In the genomic region with DNA sequence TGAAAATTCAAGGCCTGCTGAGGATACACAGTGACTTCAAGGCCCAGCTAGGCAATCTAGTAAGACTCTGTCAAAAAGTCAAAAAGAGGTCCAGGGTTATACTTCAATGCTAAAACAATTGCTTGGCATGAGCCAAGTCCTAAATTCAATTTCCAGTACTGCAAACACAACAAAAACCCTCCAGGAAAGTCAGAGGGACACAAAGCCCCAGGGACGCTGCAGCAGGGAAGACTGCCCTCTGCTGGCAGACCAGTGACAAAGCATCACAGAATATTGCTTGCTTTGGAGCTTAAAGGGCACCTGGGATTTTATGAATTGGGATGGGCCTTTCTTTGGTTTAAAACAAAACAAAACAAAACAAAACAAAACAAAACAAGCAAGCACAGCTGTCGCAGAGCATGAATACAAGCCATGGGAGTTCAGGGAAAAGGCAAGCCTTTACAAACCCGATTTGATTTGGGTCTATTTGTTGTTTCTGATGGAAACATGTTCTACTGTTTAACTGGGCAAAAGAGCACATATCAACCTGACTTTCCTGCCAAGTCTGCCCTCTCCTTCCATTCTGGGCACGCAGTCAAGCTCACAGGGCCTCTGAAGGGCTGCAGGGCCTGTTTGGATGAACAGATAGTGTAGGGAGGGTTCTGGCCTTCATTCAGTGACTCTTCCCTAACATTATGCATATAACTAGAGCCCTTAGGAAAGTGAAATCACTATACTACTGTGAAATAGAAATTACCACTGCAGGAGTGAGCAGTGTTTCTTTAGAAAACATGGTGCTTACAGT, we compare ENCODE assay signal across 10 mouse cellular contexts. TPM values are rescaled to one million over a fixed set of nuclear protein-coding genes. Genes with fewer than 3 reads are reported as not detected.
DNase-seq lines count a peak whose midpoint lies in the region; ATAC-seq lines count a peak whose summit lies in the region.
"Had no signal": no experiment of that assay in that cellular context is flagged by ENCODE, and none has a peak within 500 bp of the region (broad histone marks: within the 10 kb centered on the region; RNA-seq: fewer than 3 reads in every experiment).

No protein-coding gene starts in this region.

- peak; percentile 4 for DNase-seq in hindbrain, embryonic 10.5 days (ENCODE audit: low spot score)
- DNase-seq in urinary bladder, adult 18-20 months (ENCODE audit: low spot score in 2 of 2), result peak; percentile 5
- no peak for DNase-seq in urinary bladder, postnatal 10 days (ENCODE audit: low spot score)
- DNase-seq in cerebellum, postnatal 14 days, result peak; percentile 36 to 48
- DNase-seq in heart, postnatal 4 days, result peak; percentile 49
- peak; percentile 3 for DNase-seq in retina, postnatal 7 days (ENCODE audit: low read depth, low spot score)

- H3K27ac ChIP-seq in hindbrain, embryonic 10.5 days, result no peak overlapping the region
- no peak overlapping the region for H3K27ac ChIP-seq in hindbrain, embryonic 12.5 days
- H3K27ac ChIP-seq: embryonic facial prominence, embryonic 13.5 days; limb, embryonic 12.5 days had no signal

- no peak for ATAC-seq in hindbrain, embryonic 12.5 days (ENCODE audit: low FRiP score)
- ATAC-seq in monocyte, adult 5-6 weeks (replicated peaks; ENCODE audit: insufficient number of reproducible peaks, low FRiP score, low TSS enrichment, poor library complexity, severe bottlenecking), result no peak

- no peak overlapping the region for H3K9ac ChIP-seq in hindbrain, embryonic 12.5 days
- H3K9ac ChIP-seq: embryonic facial prominence, embryonic 13.5 days; limb, embryonic 12.5 days had no signal

- no peak overlapping the region for H3K4me2 ChIP-seq in hindbrain, embryonic 12.5 days (replicated peaks)
- H3K4me2 ChIP-seq: embryonic facial prominence, embryonic 13.5 days; limb, embryonic 12.5 days had no signal

- no peaks in the 10 kb centered on the region for H3K9me3 ChIP-seq in hindbrain, embryonic 10.5 days
- H3K9me3 ChIP-seq in hindbrain, embryonic 12.5 days (replicated peaks), result no peaks in the 10 kb centered on the region
- H3K9me3 ChIP-seq: embryonic facial prominence, embryonic 13.5 days; limb, embryonic 12.5 days had no signal

- no peaks in the 10 kb centered on the region for H3K4me1 ChIP-seq in hindbrain, embryonic 10.5 days (replicated peaks)
- H3K4me1 ChIP-seq in hindbrain, embryonic 12.5 days, result no peaks in the 10 kb centered on the region
- H3K4me1 ChIP-seq: embryonic facial prominence, embryonic 13.5 days; limb, embryonic 12.5 days had no signal

- 41% methylated on average over 4 of the region's 4 CpGs for WGBS in hindbrain, embryonic 10.5 days
- WGBS in hindbrain, embryonic 12.5 days, result 41% methylated on average over 4 of the region's 4 CpGs

- H3K4me3 ChIP-seq in hindbrain, embryonic 10.5 days, result no peak overlapping the region
- no peak overlapping the region for H3K4me3 ChIP-seq in hindbrain, embryonic 12.5 days
- H3K4me3 ChIP-seq: embryonic facial prominence, embryonic 13.5 days; limb, embryonic 12.5 days had no signal

- peaks cover 36% of the 10 kb centered on the region for H3K36me3 ChIP-seq in hindbrain, embryonic 10.5 days
- peaks cover 7% of the 10 kb centered on the region; the same call in 1 of the 2 replicates for H3K36me3 ChIP-seq in hindbrain, embryonic 12.5 days

- H3K27me3 ChIP-seq in hindbrain, embryonic 10.5 days (ENCODE audit: insufficient read depth, poor library complexity, severe bottlenecking), result 0 out of 2 replicates have a peak, but pooled peaks cover 4% of the 10 kb centered on the region
- H3K27me3 ChIP-seq in hindbrain, embryonic 12.5 days, result no peaks in the 10 kb centered on the region

RNA-seq across cellular contexts. Expression of a gene that starts 16.3 kb away (rescaled TPM):
- polyA plus RNA-seq in hindbrain, embryonic 10.5 days (2016; fragmentation: Nextera tagmentation; extraction: Ambion mirVana), result 22.0 and 25.7 TPM in 2 replicates
- polyA plus RNA-seq in hindbrain, embryonic 12.5 days (2016; fragmentation: Nextera tagmentation; extraction: Ambion mirVana), result 39.0 and 43.0 TPM in 2 replicates
- 10 to 100 TPM; 34.6 to 34.8 TPM for total RNA-seq in heart, postnatal 4 days (2021)
- total RNA-seq in monocyte, adult 5-6 weeks (2017), result 116 to 144 TPM (median 135 TPM) in 3 replicates

RNA-seq across cellular contexts. Expression of a gene that starts 29.1 kb away (rescaled TPM):
- polyA plus RNA-seq in hindbrain, embryonic 10.5 days (2016; fragmentation: Nextera tagmentation; extraction: Ambion mirVana), result 60.0 and 67.8 TPM in 2 replicates
- polyA plus RNA-seq in hindbrain, embryonic 12.5 days (2016; fragmentation: Nextera tagmentation; extraction: Ambion mirVana), result 95.1 and 96.2 TPM in 2 replicates
- total RNA-seq in heart, postnatal 4 days (2021), result 10 to 100 TPM; 32.6 to 35.6 TPM
- 94.2 to 133 TPM (median 113 TPM) in 3 replicates for total RNA-seq in monocyte, adult 5-6 weeks (2017)

RNA-seq across cellular contexts. Expression of a gene that starts 42.7 kb away (rescaled TPM):
- 11.2 and 14.2 TPM in 2 replicates for polyA plus RNA-seq in hindbrain, embryonic 10.5 days (2016; fragmentation: Nextera tagmentation; extraction: Ambion mirVana)
- polyA plus RNA-seq in hindbrain, embryonic 12.5 days (2016; fragmentation: Nextera tagmentation; extraction: Ambion mirVana), result 17.5 and 18.4 TPM in 2 replicates
- total RNA-seq in heart, postnatal 4 days (2021), result 1 to 10 TPM; 9.0 TPM
- total RNA-seq in monocyte, adult 5-6 weeks (2017), result 37.4 to 52.6 TPM (median 50.8 TPM) in 3 replicates
